Mouse (Mus musculus) lung, postnatal 36 days (tissue): ENCODE data around the gene Smc1a.
A peak's percentile ranks its signal among the peaks of the same experiment; 100 is the strongest.

Experiments
- DNase-seq: peaks from one replicate; pipeline ENCODE4 v3.0.0; 2022; ENCODE audit warnings: mixed read lengths

The Smc1a gene

DNA sequence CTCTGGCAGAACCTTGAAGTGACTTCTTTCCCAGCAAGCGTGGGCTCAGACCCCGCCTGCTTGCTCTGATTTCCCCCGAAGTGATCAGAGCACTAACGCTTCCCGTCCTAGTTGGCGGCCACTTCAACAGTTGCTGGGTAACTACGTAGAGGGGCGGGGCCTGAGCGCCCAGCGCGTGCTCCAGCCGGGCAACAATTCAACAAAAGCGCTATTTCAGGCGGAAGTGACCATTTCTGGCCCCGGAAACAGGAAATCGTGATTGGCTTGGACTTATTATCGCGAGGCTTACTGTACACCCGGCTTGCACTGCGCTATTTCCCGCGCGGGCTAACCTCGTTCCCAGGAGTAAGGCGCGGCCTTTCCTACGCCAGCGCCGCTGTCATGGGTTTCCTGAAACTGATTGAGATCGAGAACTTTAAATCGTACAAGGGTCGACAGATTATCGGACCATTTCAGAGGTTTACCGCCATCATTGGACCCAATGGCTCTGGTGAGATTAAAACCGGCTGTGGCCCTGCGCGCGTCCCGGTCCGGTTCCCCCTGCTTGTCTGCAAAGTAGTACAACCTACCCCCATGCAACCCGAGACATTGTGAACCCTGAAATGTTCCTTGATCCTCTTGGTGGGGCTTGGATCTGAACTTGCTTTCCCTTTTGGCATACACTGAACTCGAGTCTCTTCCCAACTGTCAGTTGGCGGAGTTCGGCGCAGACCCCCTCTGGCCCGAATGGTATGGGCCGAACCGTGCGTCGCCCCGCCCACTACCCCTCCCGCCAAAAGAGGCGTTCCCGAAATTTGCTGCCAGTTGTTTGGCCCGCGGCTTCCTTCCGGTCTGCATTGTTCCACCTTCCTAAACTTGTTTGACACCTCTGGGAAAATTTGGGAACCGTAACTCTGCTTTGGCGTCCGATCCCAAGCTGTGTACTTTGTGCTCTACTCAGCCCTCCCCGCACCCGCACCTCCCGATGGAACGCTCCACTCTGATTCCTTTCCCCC lies at the start of gene Smc1a, which contains the start of gene Ribc1:
Gene Smc1a, plus strand, starts transcription at position 278 of the 995 bp plus-strand sequence.
Gene Ribc1, minus strand, starts transcription at position 145 of the 995 bp plus-strand sequence.
- DNase-seq = peak; percentile 96

GRCm38 (mm10) chrX:151999006-151999710 lies 17.1 kb upstream of the Smc1a start:
- no peak for DNase-seq

DNA sequence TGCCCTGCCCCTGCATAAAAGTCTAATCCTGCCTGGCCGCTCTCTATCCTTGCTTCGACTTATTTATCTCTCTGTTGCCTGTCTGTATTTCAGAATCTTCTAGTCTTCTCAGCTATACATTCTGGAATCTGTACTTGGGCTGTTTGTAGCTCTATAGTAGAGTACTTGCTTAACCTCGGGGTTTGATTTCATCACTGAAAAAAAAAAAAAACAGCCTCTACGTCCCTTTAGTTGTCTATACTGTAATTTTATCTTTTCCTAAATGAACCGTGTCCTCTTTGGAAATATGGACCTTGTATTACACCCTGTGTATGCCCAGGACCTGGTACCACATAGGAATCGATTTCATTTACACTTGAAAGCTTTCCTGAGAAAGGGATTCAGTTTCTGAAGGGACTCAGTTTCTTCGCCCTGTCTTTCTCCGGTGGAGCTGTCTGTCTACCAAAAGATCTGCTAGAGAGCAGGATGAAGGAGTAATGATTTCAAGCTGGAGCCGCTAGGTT lies 15.0 kb upstream of the Smc1a start:
- DNase-seq = peak; percentile 8

DNA sequence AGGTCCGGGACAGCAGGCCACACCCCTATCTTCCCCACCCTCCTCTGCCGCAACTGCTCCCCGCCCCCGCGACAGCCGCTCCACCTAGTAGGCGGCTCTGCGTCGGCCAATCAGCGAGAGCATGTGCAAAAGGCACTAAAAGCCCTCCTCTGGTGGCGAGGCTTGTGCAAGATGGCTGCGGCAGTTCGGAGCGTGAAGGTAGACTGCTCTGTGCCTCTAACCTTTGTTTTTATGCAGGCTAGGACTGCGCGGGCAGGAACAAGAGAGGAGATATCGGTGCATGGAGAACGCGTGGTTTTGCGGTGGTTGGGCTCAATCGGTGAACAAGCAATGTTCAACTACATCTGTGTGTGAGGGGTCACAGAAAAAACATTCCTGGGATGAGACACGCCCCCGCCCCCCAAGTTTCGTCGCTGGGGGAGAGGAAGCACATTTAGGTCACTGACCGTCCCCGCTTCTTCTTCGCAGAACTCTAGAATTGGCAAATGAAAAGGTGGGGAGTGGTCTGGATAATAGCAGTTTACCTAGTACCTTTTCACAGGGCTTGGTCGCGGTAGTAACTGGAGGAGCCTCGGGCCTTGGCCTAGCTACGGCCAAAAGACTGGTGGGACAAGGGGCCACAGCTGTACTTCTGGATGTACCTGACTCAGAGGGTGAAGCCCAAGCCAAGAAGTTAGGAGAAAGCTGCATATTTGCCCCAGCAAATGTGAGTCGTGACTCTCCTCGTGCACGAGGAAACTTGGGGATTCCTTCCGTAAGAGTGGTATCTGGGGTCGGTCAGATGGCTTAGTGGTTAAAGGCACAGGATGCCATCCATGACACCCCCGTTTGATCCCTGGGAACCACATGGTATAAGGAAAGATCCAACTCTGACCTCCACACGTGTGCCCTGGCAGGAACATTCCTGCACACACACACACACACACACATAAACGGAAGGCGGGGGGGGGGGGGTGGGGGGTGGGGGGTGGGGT lies 14.2 kb upstream of the Smc1a start, which contains the start of gene Hsd17b10:
Gene Hsd17b10, plus strand, starts transcription at position 109 of the 974 bp plus-strand sequence.
- DNase-seq = peak; percentile 91

- no peak for DNase-seq
These were observed 13.4 kb upstream of the Smc1a start for GRCm38 (mm10) chrX:152002865-152003264.

- no peak for DNase-seq
These were observed 8.4 kb upstream of the Smc1a start for GRCm38 (mm10) chrX:152007863-152008262.

DNA sequence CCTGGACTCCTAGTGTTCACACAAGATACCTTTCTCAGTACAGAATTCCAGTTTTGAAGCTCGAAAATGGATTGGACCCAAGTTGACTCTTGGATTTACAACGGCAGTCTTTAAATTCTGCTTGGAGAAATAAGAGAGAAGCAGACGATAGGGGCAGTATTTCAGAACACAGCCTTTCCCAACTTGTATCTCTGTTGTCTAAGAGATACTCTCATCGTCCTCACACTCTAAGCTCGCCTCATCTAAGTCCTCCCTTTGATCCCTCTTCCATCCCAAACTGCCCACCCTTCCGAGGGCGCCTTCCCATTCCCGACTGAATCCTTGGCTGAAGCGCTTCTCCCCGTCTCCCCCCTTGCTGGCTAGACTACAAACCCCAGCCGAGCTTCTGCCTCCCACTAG lies 477 bp upstream of the Smc1a start:
- DNase-seq = peak; percentile 2

DNA sequence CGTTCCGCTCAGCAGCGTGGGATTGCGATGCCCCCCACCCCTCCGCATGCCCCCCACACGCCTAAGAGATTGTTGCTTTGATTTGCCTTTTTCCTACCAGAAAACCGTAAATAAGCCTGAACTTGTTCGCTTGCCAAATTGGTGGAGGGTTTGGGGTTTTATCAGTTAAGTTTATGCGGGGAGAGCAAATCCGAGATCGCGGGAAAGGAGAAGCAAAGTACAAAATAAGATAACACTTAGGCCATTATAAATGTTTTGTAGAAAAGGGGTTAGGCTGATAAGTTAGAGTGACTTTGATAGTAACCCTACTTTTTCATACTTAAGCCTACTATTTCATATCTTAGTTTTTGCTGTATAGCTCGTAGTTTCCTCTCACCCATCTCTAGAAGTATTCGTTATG lies 958 bp downstream of the Smc1a start:
- DNase-seq = no peak

DNA sequence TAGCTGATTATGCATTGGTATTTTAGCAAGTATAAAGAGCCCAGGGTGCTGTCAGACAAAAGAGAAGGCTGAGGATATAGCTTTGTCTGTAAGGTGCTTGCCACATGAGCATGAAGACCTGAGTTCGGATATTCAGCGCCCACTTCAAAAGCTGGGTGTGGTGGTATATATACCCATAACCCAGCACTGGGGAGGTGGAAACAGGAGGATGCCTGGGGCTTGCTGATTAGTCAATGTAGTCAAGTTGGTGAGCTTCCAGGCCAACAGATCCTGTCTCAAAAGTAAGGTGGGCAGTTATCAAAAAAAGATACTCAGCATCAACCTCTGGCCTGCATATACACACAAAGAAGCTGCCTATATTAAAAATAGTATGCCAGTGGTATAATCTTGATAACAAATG lies 3.1 kb downstream of the Smc1a start:
- no peak for DNase-seq

DNA sequence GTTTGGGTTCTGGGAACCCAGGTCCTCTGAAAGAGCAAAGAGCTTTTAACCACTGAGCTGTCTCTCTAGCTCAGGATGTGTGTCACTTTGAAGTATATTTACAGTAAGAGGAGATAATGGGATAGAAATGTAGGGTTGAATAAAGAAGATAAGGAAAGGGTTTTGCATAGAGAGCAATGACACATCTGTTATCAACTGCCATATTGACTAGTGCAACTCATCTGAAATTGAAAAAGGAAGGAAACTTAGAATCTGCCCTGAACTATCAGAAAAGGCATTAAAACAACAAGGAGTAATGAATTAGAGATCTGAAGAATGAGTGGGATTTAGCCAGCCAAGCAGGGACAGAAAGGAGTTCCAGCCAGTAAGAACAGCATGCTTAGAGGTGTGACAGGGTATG lies 23.6 kb downstream of the Smc1a start:
- no peak for DNase-seq

- DNase-seq = no peak
These were observed 31.0 kb downstream of the Smc1a start for GRCm38 (mm10) chrX:152047230-152047629.

DNA sequence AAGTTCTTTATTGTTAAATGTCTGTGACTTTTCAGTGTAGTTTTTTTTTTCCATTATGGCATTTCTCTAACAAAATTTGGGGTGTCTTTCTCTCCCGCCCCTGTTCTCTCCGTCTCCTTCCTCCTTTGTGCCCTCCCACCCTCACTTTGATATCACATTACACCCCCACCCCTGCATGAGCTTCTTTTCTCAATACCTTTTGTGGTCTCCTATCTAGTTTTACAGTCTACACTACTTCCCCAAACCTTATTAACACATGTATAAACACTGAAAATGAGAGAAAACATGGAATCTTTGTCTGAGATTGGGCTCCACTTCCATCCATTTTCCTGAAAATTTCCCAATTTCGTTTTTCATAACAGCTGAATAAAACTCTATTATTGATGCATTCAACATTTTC lies 36.3 kb downstream of the Smc1a start:
- DNase-seq = no peak

DNA sequence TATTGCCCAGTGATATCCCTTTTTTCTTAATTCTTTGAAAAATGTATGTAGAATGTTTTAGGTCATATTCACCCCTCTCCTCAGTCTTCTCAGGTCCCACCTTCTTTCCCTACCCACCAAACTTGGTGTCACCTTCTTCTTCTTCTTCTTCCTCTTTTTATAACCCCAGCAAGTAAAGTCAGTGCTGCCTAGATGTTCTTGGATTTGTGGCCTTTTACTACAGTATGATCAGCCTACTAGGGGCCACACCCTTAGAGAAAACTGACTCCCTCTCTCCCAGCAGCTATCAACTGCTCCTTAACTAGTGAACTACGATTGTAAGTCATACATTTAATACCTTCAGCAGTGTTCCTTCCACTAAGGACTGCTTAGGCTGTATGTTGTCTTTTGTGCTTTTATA lies 37.9 kb downstream of the Smc1a start:
- DNase-seq = no peak

- no peak for DNase-seq
These were observed 49.4 kb downstream of the Smc1a start for GRCm38 (mm10) chrX:152065674-152066073.

DNA sequence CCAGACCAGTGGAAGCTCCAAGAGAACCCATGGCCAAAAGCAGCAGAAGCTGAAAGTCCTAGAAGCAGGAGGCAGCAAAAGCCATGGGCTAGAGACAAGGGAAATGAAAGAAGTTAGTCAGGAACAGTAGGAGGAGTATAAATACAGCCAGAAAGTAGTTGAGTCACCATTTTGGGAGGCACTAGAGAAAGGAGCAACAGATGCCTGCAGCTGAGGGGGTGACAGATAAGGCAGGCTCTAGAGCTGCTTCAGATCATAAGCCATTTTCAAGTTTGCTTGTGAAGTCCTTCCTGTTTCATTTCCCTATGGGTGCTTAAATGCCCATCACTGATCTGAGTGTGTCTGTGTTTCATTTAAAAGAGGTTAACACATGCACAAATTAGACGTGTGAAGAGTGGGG lies 51.6 kb downstream of the Smc1a start:
- no peak for DNase-seq

- peak; percentile 19 for DNase-seq
These were observed 73.8 kb downstream of the Smc1a start for GRCm38 (mm10) chrX:152089832-152090614.

DNA sequence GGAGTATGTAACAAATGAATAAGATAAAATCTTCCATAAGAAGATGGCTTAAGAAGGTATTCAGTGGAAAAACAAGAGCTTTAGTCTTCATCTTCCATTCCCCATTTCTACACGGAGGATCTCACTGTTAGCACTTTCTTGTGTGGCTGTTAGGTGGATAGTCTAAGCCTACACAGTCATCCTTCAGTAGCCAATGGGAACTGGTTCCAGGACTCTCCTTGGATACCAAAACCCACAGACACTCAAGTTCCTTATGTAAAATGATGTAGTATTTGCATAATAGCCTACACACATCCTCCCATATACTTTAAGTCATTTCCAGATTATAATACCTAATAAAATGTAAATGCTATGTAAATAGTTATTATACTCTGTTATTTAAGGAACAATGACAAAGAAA lies 81.3 kb downstream of the Smc1a start:
- no peak for DNase-seq
